Mouse (Mus musculus): ENCODE data around the gene Cat.

GRCm38 (mm10) chr2:103481314-103482231 is 3.4 kb downstream of the Cat start:
- TF ChIP-seq POLR2A (IDR thresholded peaks at IDR 0.05; ENCODE audit: insufficient read depth, low read length) (no peak), CTCF (IDR thresholded peaks at IDR 0.05; ENCODE audit: low read depth, low read length) (no peak), EP300 (IDR thresholded peaks at IDR 0.05; ENCODE audit: insufficient read depth, low read depth, low read length) (no peak)

Data from ES-Bruce4 (cell line).